Mouse (Mus musculus) gastrocnemius, adult 2 months (tissue): Measurements from ENCODE around the gene Gpm6a. TPM values are rescaled to one million over a fixed set of nuclear protein-coding genes. Genes with fewer than 3 reads are reported as not detected.

ENCODE experiments used
- DNase-seq: peaks from one replicate; pipeline ENCODE4 v3.0.0; 2022
- H3K27ac ChIP-seq: fragments of 200-600 bp; 2 replicates; pipeline ENCODE4 v1.8.1; 2022; ENCODE audit warnings: mild to moderate bottlenecking
- H3K4me3 ChIP-seq: fragments of 200-600 bp; 2 replicates; pipeline ENCODE4 v1.8.1; 2022; ENCODE audit warnings: mild to moderate bottlenecking, moderate library complexity
- CTCF ChIP-seq: fragments of 200-600 bp; IDR thresholded peaks from 2 replicates; pipeline ENCODE4 v1.8.1; 2022; ENCODE audit warnings: antibody characterized with exemption, mild to moderate bottlenecking, moderate library complexity
- intact Hi-C: fragments of 180-260 bp; cut with DNase I; formaldehyde crosslinking; loops from one replicate; pipeline ENCODE4 v1.15.1; 2025
- long read RNA-seq, 2 experiments: library from polyadenylated mRNA; stranded (forward); transcript quantifications; one replicate each; pipeline ENCODE4 v2.0.0; 2021
- total RNA-seq, 2 experiments: library from RNA; stranded (reverse); gene quantifications; 2 replicates each; pipeline ENCODE4 v1.2.3; 2021

The Gpm6a gene
- total RNA-seq: under 1 TPM; 0.18 to 0.42 TPM
- long read RNA-seq, experiment 1, partial matches to known transcripts: 1 of 1 reads
- long read RNA-seq, experiment 1, other reads (novel, unspliced or antisense): 0 of 1 reads
- long read RNA-seq, experiment 2, partial matches to known transcripts: 1 of 1 reads
- long read RNA-seq, experiment 2, other reads (novel, unspliced or antisense): 0 of 1 reads

- intact Hi-C loops: no loop called here
- no peak for TF ChIP-seq CTCF
- H3K27ac ChIP-seq: no peak within 1 kb of the TSS
- no peak within 1 kb of the TSS for H3K4me3 ChIP-seq
- no peak for DNase-seq
Observed at GRCm38 (mm10) chr8:54954741-54955455, at the start of gene Gpm6a. Gpm6a (plus strand) TSS chr8:54954843.

GRCm38 (mm10) chr8:54912891-54913290, 41.8 kb upstream of the Gpm6a start:
- Histone ChIP-seq H3K4me3 (no peak overlapping the region), H3K27ac (no peak overlapping the region)
- no peak for DNase-seq
- TF ChIP-seq CTCF: no peak
- intact Hi-C loops: no loop called here

- no peak overlapping the region for H3K27ac ChIP-seq
- TF ChIP-seq CTCF: no peak
- no peak overlapping the region for H3K4me3 ChIP-seq
- no peak for DNase-seq
- intact Hi-C loops: no loop called here
Observed at GRCm38 (mm10) chr8:54917710-54918109, 36.9 kb upstream of the Gpm6a start.

GRCm38 (mm10) chr8:54922160-54922855, 32.3 kb upstream of the Gpm6a start:
- intact Hi-C loops: no loop called here
- Histone ChIP-seq H3K27ac (no peak overlapping the region), H3K4me3 (no peak overlapping the region)
- TF ChIP-seq CTCF: no peak
- DNase-seq: no peak

GRCm38 (mm10) chr8:54924936-54925335, 29.7 kb upstream of the Gpm6a start:
- no peak for TF ChIP-seq CTCF
- intact Hi-C loops: no loop called here
- H3K27ac ChIP-seq: no peak overlapping the region
- DNase-seq: no peak
- no peak overlapping the region for H3K4me3 ChIP-seq

GRCm38 (mm10) chr8:54932306-54932705, 22.3 kb upstream of the Gpm6a start:
- no peak overlapping the region for H3K27ac ChIP-seq
- TF ChIP-seq CTCF: no peak
- intact Hi-C loops: no loop called here
- no peak overlapping the region for H3K4me3 ChIP-seq
- DNase-seq: no peak

- Histone ChIP-seq H3K4me3 (no peak overlapping the region), H3K27ac (no peak overlapping the region)
- no peak for TF ChIP-seq CTCF
- no peak for DNase-seq
- intact Hi-C loops: no loop called here
Observed at GRCm38 (mm10) chr8:54953351-54953750, 1.3 kb upstream of the Gpm6a start.

- intact Hi-C loops: no loop called here
- Histone ChIP-seq H3K27ac (no peak overlapping the region), H3K4me3 (no peak overlapping the region)
- no peak for DNase-seq
- TF ChIP-seq CTCF: no peak
Observed at GRCm38 (mm10) chr8:54954030-54954429, 613 bp upstream of the Gpm6a start.

- no peak for DNase-seq
- intact Hi-C loops: no loop called here
- Histone ChIP-seq H3K4me3 (no peak overlapping the region), H3K27ac (no peak overlapping the region)
- no peak for TF ChIP-seq CTCF
Observed at GRCm38 (mm10) chr8:54955456-54955800, 785 bp downstream of the Gpm6a start.

- Histone ChIP-seq H3K27ac (no peak overlapping the region), H3K4me3 (no peak overlapping the region)
- intact Hi-C loops: no loop called here
- no peak for TF ChIP-seq CTCF
- DNase-seq: no peak
Observed at GRCm38 (mm10) chr8:54955935-54956573, 1.4 kb downstream of the Gpm6a start.

GRCm38 (mm10) chr8:54956787-54957186, 2.1 kb downstream of the Gpm6a start:
- intact Hi-C loops: no loop called here
- no peak overlapping the region for H3K27ac ChIP-seq
- DNase-seq: no peak
- no peak overlapping the region for H3K4me3 ChIP-seq
- no peak for TF ChIP-seq CTCF

GRCm38 (mm10) chr8:54957506-54957905, 2.9 kb downstream of the Gpm6a start:
- intact Hi-C loops: no loop called here
- TF ChIP-seq CTCF: no peak
- H3K27ac ChIP-seq: no peak overlapping the region
- no peak for DNase-seq
- H3K4me3 ChIP-seq: no peak overlapping the region

GRCm38 (mm10) chr8:54961571-54961970, 6.9 kb downstream of the Gpm6a start:
- no peak for TF ChIP-seq CTCF
- Histone ChIP-seq H3K27ac (no peak overlapping the region), H3K4me3 (no peak overlapping the region)
- intact Hi-C loops: no loop called here
- DNase-seq: no peak
